Mouse (Mus musculus) naive thymus-derived CD4-positive, alpha-beta T cell, adult 2 months (primary cell): ENCODE measurements at regions not wholly inside any gene's neighbourhood (a gene's known extent, or its start where the extent isn't known, plus 50 kb on each side); places are given as distances from the start of the nearest gene placed in this dataset.
"Not testable (repeated sequence)": the region's sequence is repeated elsewhere in the genome, so short reads cannot be mapped to it uniquely, and the experiment has no call there.

Experiments
- DNase-seq: peaks from one replicate; pipeline ENCODE4 v3.0.0-alpha.2; 2011; ENCODE audit warnings: low read depth

- no peak for DNase-seq
These were observed 137.8 kb upstream of the Mad2l1 start for GRCm38 (mm10) chr6:66397411-66397810.

DNA sequence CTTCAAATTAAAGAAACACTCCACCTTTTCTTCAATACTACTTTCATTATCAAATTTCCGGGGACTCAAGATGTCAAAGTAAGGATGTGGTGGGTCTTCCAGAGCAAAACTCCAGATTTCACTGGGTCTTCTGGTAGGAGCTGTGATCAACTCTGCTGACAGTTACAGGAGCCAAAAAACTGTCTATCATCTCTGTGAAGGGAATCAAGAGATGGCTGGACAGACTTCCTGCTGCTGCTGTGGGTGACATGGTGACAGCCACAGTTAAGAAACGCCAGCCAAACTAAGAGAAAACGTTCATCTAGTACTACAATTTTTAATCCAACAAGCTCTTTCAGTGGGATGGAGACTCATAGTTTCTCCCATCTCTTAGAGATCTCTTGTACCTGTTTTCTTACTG, 136.5 kb upstream of the Mad2l1 start:
- DNase-seq: no peak

GRCm38 (mm10) chr6:66399091-66399755, 136.0 kb upstream of the Mad2l1 start:
- no peak for DNase-seq

GRCm38 (mm10) chr6:66401468-66401867, 133.7 kb upstream of the Mad2l1 start:
- DNase-seq: no peak

- no peak for DNase-seq
These were observed 133.2 kb upstream of the Mad2l1 start for GRCm38 (mm10) chr6:66401868-66402440.

- no peak for DNase-seq
These were observed 120.4 kb upstream of the Mad2l1 start for GRCm38 (mm10) chr6:66414822-66415221.

- no peak for DNase-seq
These were observed 115.6 kb upstream of the Mad2l1 start for GRCm38 (mm10) chr6:66419452-66420041.

GRCm38 (mm10) chr6:66428370-66428769, 106.8 kb upstream of the Mad2l1 start:
- DNase-seq: no peak

DNA sequence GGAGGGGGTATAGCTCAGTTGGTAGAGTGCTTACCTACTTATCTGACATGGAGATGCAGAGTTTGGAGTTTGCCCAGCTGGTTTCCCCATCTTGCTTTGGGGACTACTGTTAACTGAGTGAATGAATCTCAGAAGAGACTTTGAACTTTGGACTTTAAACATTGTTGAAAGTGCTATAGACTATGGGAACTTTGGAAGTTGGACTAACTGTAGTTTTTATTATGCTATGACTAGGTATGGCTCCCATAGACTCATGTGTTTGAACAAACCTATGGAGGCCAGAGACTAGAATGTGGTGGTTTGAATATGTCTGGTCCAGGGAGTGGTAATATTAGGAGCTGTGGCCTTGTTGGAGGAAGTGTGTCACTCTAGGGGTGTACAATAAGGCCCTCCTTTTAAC, 84.8 kb upstream of the Mad2l1 start:
- DNase-seq: not testable (repeated sequence)

GRCm38 (mm10) chr6:66458172-66458571, 77.0 kb upstream of the Mad2l1 start:
- no peak for DNase-seq

GRCm38 (mm10) chr6:66464540-66464939, 70.7 kb upstream of the Mad2l1 start:
- no peak for DNase-seq

DNA sequence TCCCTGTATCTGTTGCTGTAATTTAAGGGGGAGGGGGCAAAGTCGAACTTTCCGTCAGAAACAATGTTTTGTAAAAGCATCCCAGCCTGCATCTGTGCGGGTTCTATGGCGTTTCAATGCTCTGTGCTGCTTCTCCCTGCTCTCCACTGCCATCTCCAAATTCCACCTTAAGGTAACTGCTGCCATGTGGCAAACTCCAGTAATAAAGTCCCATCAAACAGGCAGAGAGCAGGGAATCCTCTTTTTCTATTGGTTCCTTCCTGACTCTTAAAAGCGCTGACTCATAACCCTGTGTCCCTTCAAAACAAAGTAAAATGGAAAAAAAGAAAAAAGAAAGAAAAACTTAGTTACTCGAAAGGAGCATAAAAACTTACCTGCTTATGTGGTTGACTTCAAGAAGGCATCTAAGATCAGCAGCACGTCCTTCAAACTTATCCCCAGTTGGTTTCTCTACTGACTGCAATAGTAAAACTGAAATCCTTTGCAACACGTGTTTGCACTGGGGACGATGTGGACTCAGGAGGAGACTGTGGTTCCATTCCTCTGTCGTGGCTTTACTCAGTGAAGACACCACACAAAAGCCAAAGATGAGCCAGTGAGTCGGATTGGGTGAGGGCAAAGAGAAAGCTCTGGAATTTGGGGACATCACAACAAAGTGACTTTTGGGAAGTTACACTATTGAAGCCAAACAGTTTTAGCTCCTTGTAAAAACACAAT, 69.9 kb upstream of the Mad2l1 start:
- no peak for DNase-seq

- DNase-seq: peak; percentile 71
These were observed 68.4 kb upstream of the Mad2l1 start for GRCm38 (mm10) chr6:66466757-66467156.

- peak; percentile 36 for DNase-seq
These were observed 64.5 kb upstream of the Mad2l1 start for GRCm38 (mm10) chr6:66470627-66471249.

DNA sequence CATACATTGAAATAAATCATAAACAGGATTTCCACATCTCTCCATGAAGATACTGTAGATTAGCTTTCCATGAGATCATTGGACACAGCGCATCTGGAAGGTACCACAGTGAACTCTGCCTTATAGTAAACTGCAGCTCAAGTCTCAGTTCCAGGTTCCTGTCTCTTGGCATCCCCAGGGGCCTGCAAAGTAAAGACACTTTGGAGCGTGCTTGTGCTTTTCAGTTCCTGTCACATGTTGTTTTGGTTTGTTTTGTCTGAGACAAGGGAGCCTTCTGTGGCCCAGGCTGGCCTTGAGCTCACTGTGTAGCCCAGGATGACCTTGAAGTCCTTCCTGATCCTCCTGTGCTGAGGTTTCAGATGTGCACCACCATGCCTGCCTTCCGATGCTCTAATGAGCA, 63.4 kb upstream of the Mad2l1 start:
- DNase-seq: peak; percentile 53

GRCm38 (mm10) chr6:66472697-66473096, 62.5 kb upstream of the Mad2l1 start:
- DNase-seq: no peak

DNA sequence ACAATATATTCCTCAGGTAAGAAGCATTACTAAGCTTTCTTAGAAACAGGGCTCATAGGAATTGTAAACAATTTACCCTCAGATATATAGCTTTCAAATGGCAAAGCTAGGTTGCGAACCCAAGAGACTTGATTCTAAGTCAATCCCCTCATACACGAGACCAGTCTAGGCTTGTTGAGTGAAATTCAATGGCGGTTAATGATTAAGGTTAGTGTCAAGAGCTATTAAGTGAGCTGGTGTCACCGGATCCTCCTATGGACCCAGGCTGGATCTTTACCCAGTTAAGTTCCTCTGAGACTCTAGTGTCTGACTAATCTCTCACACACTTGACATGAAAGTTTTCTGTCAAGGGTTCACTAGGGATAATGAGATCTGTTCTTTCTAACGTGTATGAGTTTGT, 57.6 kb upstream of the Mad2l1 start:
- no peak for DNase-seq

DNA sequence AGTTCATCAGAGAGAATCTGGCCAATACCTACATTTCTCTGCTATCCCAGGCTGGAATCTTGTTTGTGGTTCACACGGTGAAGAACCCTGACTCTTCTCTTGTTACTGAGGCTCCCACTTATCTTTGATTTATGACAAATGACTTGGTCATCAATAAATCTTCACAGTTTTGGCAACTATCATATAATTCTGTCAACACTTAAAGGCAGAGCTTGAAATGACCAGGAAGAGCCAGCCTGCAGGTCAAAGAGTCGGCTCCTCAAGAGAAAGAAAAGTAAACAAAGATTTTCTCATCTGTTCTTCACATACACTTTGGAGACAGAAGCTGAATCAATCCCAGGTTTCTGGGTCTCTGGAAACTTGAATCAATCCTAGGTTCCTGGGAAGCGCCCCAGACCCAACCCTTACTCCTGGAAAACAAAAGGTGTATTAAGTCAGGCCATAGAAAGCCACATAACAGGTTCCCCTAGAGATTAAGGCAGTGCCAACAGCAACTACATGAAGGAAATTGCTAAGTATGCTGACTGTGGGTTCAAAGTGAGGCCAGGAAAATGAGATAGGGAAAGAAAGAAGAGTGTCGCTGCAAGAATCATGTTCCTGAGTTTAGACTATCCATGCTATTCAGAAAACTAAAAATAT, 56.7 kb upstream of the Mad2l1 start:
- DNase-seq: no peak

DNA sequence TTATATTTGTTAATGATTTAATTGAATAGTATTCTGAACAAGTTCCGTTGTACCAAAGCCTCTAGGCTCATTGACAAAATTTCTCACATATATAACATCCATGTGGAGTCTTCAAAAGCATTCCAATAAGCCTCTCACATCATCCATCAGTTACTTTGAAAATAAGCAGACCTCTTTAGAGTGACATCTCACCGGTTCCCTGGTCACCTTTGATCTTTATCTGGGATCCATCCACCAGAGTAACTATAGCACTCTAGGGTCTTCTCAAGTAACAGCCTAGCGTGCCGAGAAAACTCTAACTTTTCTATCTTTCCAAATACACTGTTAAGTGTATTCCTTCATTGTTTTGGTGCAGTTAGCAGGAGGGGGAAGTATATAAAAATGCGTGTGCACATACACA, 55.6 kb upstream of the Mad2l1 start:
- DNase-seq: no peak

- DNase-seq: peak; percentile 51
These were observed 55.0 kb upstream of the Mad2l1 start for GRCm38 (mm10) chr6:66480207-66480606.

DNA sequence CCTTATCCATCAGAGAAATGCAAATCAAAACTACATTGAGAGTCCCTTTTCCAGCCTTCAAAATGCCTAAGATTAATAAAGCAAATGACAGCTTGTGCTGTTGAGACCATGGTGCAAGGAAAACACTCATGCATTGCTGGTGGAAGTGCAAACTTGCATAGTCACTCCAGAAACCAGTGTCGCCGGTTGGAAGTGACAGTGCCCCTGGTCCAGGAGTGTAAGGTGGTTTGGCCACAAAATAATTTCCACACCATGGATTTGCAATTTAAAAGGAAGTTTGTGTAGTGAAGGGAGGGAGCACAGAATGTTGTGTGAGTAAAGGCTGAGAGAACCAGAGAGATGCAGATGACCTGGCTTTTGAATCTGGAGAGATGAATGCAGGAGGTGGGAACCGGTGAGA, 52.4 kb upstream of the Mad2l1 start:
- DNase-seq: no peak
